ENCODE assay signal across 11 mouse cellular contexts in the genomic region with DNA sequence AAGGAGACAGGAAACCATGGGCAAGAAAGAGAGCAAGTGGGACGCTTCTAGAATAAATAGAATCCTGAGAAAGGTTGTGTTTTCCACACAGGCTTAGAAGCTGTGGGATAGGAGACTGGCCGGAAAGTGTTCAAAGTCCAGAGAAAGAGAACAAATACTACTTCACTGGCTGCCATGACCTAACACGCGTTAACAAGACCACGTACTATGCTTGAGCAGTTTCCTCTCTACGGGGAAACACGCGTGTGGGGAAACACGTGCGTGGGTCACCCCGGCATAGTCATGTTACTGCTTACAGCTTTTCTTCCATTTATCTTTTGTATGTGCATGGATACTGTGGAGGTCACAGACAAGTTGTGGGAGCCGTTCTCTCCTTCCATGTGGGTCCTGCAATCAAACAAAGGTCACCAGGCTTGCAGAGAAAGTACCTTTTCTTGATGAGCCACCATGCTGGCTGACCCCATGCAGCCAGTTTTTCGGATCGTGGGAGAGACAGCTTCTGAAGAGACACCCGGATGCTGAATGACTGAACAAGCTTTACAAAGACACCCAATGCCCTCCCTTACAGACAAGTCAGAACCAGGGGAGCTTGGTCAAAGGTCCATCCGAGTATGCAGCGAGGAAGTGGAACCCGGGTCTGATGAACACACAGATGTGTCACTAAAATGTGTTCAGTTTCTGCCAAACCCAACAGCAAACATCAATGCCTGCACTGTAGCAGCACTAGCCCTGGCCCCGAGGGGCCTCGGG. TPM values are rescaled to one million over a fixed set of nuclear protein-coding genes. Genes with fewer than 3 reads are reported as not detected.
DNase-seq lines count a peak whose midpoint lies in the region; ATAC-seq and TF ChIP-seq lines count a peak whose summit lies in the region.
"Had no signal": no experiment of that assay in that cellular context is flagged by ENCODE, and none has a peak within 500 bp of the region (broad histone marks: within the 10 kb centered on the region; RNA-seq: fewer than 3 reads in every experiment).

No protein-coding gene starts in this region.

- ATAC-seq in erythroblast, adult 5-6 weeks (replicated peaks; ENCODE audit: low FRiP score, poor library complexity, severe bottlenecking), result no peak
- no peak for ATAC-seq in lung, embryonic 14.5 days (ENCODE audit: insufficient read depth)
- ATAC-seq in liver, embryonic 16.5 days (ENCODE audit: low read depth), result no peak
- no peak for ATAC-seq in erythroid progenitor cell, adult 5-6 weeks (replicated peaks; ENCODE audit: low FRiP score, poor library complexity, severe bottlenecking)
- ATAC-seq: forebrain, embryonic 16.5 days had no signal

- peaks cover 57% of the 10 kb centered on the region for H3K36me3 ChIP-seq in erythroblast, embryonic 14.5 days (ENCODE audit: control insufficient read depth)
- 0 out of 2 replicates have a peak, but pooled peaks cover 5% of the 10 kb centered on the region for H3K36me3 ChIP-seq in lung, embryonic 14.5 days (ENCODE audit: insufficient read depth)
- 0 out of 2 replicates have a peak, but pooled peaks cover 2% of the 10 kb centered on the region for H3K36me3 ChIP-seq in liver, embryonic 16.5 days (ENCODE audit: control insufficient read depth, insufficient read depth)

- no peaks in the 10 kb centered on the region for H3K27me3 ChIP-seq in erythroblast, embryonic 14.5 days (ENCODE audit: control insufficient read depth)
- no peaks in the 10 kb centered on the region for H3K27me3 ChIP-seq in lung, embryonic 14.5 days (ENCODE audit: insufficient read depth, low read length)
- H3K27me3 ChIP-seq in liver, embryonic 16.5 days (ENCODE audit: control insufficient read depth, insufficient read depth, low read depth, low read length), result no peaks in the 10 kb centered on the region

- no peak overlapping the region for H3K27ac ChIP-seq in lung, embryonic 14.5 days (ENCODE audit: low read depth)
- H3K27ac ChIP-seq in liver, embryonic 16.5 days (ENCODE audit: low read length), result peak overlapping the region; percentile 68
- H3K27ac ChIP-seq: kidney, postnatal 0 days had no signal

- TF ChIP-seq CTCF in lung, embryonic 14.5 days (IDR thresholded peaks at IDR 0.05; ENCODE audit: low read depth), result no peak

- 89% methylated on average over 20 of the region's 20 CpGs for WGBS in lung, embryonic 14.5 days
- 74% methylated on average over 20 of the region's 20 CpGs for WGBS in liver, embryonic 16.5 days (ENCODE audit: insufficient replicate concordance)

- H3K9ac ChIP-seq in lung, embryonic 14.5 days, result no peak overlapping the region
- 0 out of 2 replicates have a peak overlapping the region, but pooled peaks have one; percentile 23 for H3K9ac ChIP-seq in liver, embryonic 16.5 days (ENCODE audit: low read depth, low read length)

- peak overlapping the region; percentile 86 for H3K4me3 ChIP-seq in erythroblast, embryonic 14.5 days (replicated peaks)
- H3K4me3 ChIP-seq in lung, embryonic 14.5 days (ENCODE audit: low read depth, low read length), result no peak overlapping the region
- H3K4me3 ChIP-seq in liver, embryonic 16.5 days (ENCODE audit: low read depth, low read length), result peak overlapping the region; percentile 95

- no peaks in the 10 kb centered on the region for H3K9me3 ChIP-seq in erythroblast, embryonic 14.5 days (ENCODE audit: control insufficient read depth, low read length)
- no peaks in the 10 kb centered on the region for H3K9me3 ChIP-seq in lung, embryonic 14.5 days (ENCODE audit: low read depth, low read length)
- H3K9me3 ChIP-seq in liver, embryonic 16.5 days (replicated peaks; ENCODE audit: control insufficient read depth, low read length), result no peaks in the 10 kb centered on the region

- DNase-seq in lung, embryonic 14.5 days, result no peak
- DNase-seq in lung, adult 18-20 months, result no peak
- peak; percentile 59 for DNase-seq in kidney, adult 9 months
- DNase-seq in lung, postnatal 36 days, result no peak
- DNase-seq: thymus, adult 2 months had no signal

- peaks cover 61% of the 10 kb centered on the region for H3K4me1 ChIP-seq in erythroblast, embryonic 14.5 days (ENCODE audit: control insufficient read depth)
- 0 out of 2 replicates have a peak, but pooled peaks cover 3% of the 10 kb centered on the region for H3K4me1 ChIP-seq in lung, embryonic 14.5 days (ENCODE audit: insufficient read depth)
- peaks cover 28% of the 10 kb centered on the region for H3K4me1 ChIP-seq in liver, embryonic 16.5 days (ENCODE audit: control insufficient read depth, low read depth, low read length)

- peak overlapping the region; percentile 90; the same call in 1 of the 2 replicates for H3K4me2 ChIP-seq in lung, embryonic 14.5 days
- H3K4me2 ChIP-seq in liver, embryonic 16.5 days (ENCODE audit: low read depth, low read length), result peak overlapping the region; percentile 83

RNA-seq across cellular contexts. Expression of a gene that starts 2.0 kb away (rescaled TPM):
- polyA plus RNA-seq in erythroblast, embryonic 14.5 days (2012), result 0.26 and 0.31 TPM in 2 replicates
- total RNA-seq in erythroblast, adult 5-6 weeks (2015; ENCODE audit: low replicate concordance), result 36.4 and 60.1 TPM in 2 replicates
- 74.5 and 116 TPM in 2 replicates for total RNA-seq in erythroblast, adult 5-6 weeks (2017; ENCODE audit: low replicate concordance)
- polyA plus RNA-seq in lung, embryonic 14.5 days (2014; fragmentation: Nextera tagmentation; extraction: Ambion mirVana), result 47.7 and 48.6 TPM in 2 replicates
- polyA plus RNA-seq in liver, embryonic 16.5 days (2015; fragmentation: Nextera tagmentation; extraction: Ambion mirVana), result 41.4 and 41.6 TPM in 2 replicates
- total RNA-seq in erythroid progenitor cell, adult 5-6 weeks (2015; ENCODE audit: low replicate concordance), result 20.5 and 30.3 TPM in 2 replicates
- total RNA-seq in erythroid progenitor cell, adult 5-6 weeks (2017; ENCODE audit: low replicate concordance), result 31.0 and 58.3 TPM in 2 replicates

Comparison
In these comparisons a context has a peak if more than half of its experiments do, and no peak if none do; other contexts are left out.
1. RNA of a gene that starts 2.0 kb away (polyA plus RNA-seq): 47.7 to 48.6 TPM in lung, embryonic 14.5 days and 41.4 to 41.6 TPM in liver, embryonic 16.5 days; 0.26 to 0.31 TPM in erythroblast, embryonic 14.5 days; every median in the first group is over 10 times any median in the second.